Mouse (Mus musculus): ENCODE measurements around the gene Slc22a18. TPM values are rescaled to one million over a fixed set of nuclear protein-coding genes. Genes with fewer than 3 reads are reported as not detected.
"Not testable (repeated sequence)": the region's sequence is repeated elsewhere in the genome, so short reads cannot be mapped to it uniquely, and the experiment has no call there.

Slc22a18 gene
- total and polyA plus RNA-seq, 3 experiments, result 0.48 to 2.0 (median 0.76) TPM

- Histone ChIP-seq H3K79me2 (replicated peaks; ENCODE audit: control insufficient read depth, extremely low read depth, insufficient read depth, poor library complexity, severe bottlenecking) (peaks cover 45% of the 10 kb centered on the region), H3K9ac (ENCODE audit: insufficient read depth, low read depth) (no peak overlapping the region), H3K27me3 (replicated peaks) (no peaks in the 10 kb centered on the region), H3K4me3 (replicated peaks in 1 of 3; ENCODE audit: low read depth in 2 of 3, low read length in 2 of 3, poor library complexity in 1 of 3) (no peak overlapping the region), H3K9me3 (replicated peaks; ENCODE audit: low read length) (no peaks in the 10 kb centered on the region), H3K4me2 (ENCODE audit: insufficient read depth, low read depth, poor library complexity, severe bottlenecking) (no peak overlapping the region), H3K4me1 (ENCODE audit: control insufficient read depth in 1 of 2, insufficient read depth in 2 of 2) (no peaks in the 10 kb centered on the region), H3K27ac (ENCODE audit: insufficient read depth, low read depth) (no peak overlapping the region), H3K36me3 (replicated peaks in 1 of 2; ENCODE audit: control insufficient read depth in 1 of 2, insufficient read depth in 1 of 2, low read length in 1 of 2) (peaks cover 84 to 96% of the 10 kb centered on the region in 2 experiments)
- TF ChIP-seq ELF1 (IDR thresholded peaks at IDR 0.05; ENCODE audit: low read depth, low read length) (no peak), HCFC1 (IDR thresholded peaks at IDR 0.05; ENCODE audit: low read depth, low read length) (no peak), GABPA (IDR thresholded peaks at IDR 0.05; ENCODE audit: insufficient replicate concordance, low read depth, low read length) (no peak), POLR2AphosphoS2 (IDR thresholded peaks at IDR 0.05; ENCODE audit: low read depth, low read length) (no peak), RCOR1 (conservative IDR thresholded peaks at IDR 0.05; ENCODE audit: low read depth, low read length) (no peak), SMC3 (IDR thresholded peaks at IDR 0.05; ENCODE audit: low read depth, low read length) (no peak), MAZ (IDR thresholded peaks at IDR 0.05; ENCODE audit: low read depth, low read length) (no peak), CTCF (conservative IDR thresholded peaks at IDR 0.05 in 1 of 2, IDR thresholded peaks at IDR 0.05 in 1 of 2; ENCODE audit: low read depth in 2 of 2, low read length in 2 of 2) (no peak), MXI1 (IDR thresholded peaks at IDR 0.05; ENCODE audit: low read depth, low read length) (no peak), PAX5 (IDR thresholded peaks at IDR 0.05; ENCODE audit: low read length) (no peak), MAFK (IDR thresholded peaks at IDR 0.05; ENCODE audit: insufficient replicate concordance, low read length) (no peak)
- DNase-seq (ENCODE audit: extremely low read depth), result no peak
- dilution Hi-C loops (cut with MboI; ENCODE audit: extremely low pct_ligation_motif_present, extremely low pct_unique_long_range_greater_than_20kb, low sequenced_read_pairs), result no loop called here
- in situ Hi-C loops (cut with MboI; ENCODE audit: low pct_ligation_motif_present, low pct_unique_long_range_greater_than_20kb, low sequenced_read_pairs), result no loop called here
These were observed 62.7 kb downstream of the Slc22a18 start for GRCm38 (mm10) chr7:143536251-143536650.

- H3K9me3 ChIP-seq (replicated peaks; ENCODE audit: low read length); H3K27me3 ChIP-seq (replicated peaks): not testable (repeated sequence)
These were observed 64.7 kb downstream of the Slc22a18 start for GRCm38 (mm10) chr7:143538229-143538628.

GRCm38 (mm10) chr7:143538671-143539070 is 65.1 kb downstream of the Slc22a18 start:
- dilution Hi-C loops (cut with MboI; ENCODE audit: extremely low pct_ligation_motif_present, extremely low pct_unique_long_range_greater_than_20kb, low sequenced_read_pairs), result no loop called here
- TF ChIP-seq ZC3H11A (IDR thresholded peaks at IDR 0.05; ENCODE audit: low read depth, low read length), result no peak
- in situ Hi-C loops (cut with MboI; ENCODE audit: low pct_ligation_motif_present, low pct_unique_long_range_greater_than_20kb, low sequenced_read_pairs), result no loop called here
- no peak for DNase-seq (ENCODE audit: extremely low read depth)
- peaks cover 65% of the 10 kb centered on the region for H3K79me2 ChIP-seq (replicated peaks; ENCODE audit: control insufficient read depth, extremely low read depth, insufficient read depth, poor library complexity, severe bottlenecking)
- H3K4me2 ChIP-seq (ENCODE audit: insufficient read depth, low read depth, poor library complexity, severe bottlenecking), result no peak overlapping the region
- no peak overlapping the region for H3K4me3 ChIP-seq (replicated peaks in 1 of 3; ENCODE audit: low read depth in 2 of 3, low read length in 2 of 3, poor library complexity in 1 of 3)
- no peak overlapping the region for H3K27ac ChIP-seq (ENCODE audit: insufficient read depth, low read depth)
- H3K36me3 ChIP-seq (replicated peaks in 1 of 2; ENCODE audit: control insufficient read depth in 1 of 2, insufficient read depth in 1 of 2, low read length in 1 of 2), result peaks cover 67 to 95% of the 10 kb centered on the region in 2 experiments
- peaks cover 2 to 9% of the 10 kb centered on the region in 2 experiments; a peak in 3 of 4 replicates for H3K4me1 ChIP-seq (ENCODE audit: control insufficient read depth in 1 of 2, insufficient read depth in 2 of 2)
- no peaks in the 10 kb centered on the region for H3K27me3 ChIP-seq (replicated peaks)
- no peaks in the 10 kb centered on the region for H3K9me3 ChIP-seq (replicated peaks; ENCODE audit: low read length)
- H3K9ac ChIP-seq (ENCODE audit: insufficient read depth, low read depth), result no peak overlapping the region

More at GRCm38 (mm10) chr7:143538229-143538628, 64.7 kb downstream of the Slc22a18 start:
- H3K4me3 ChIP-seq (replicated peaks in 1 of 3; ENCODE audit: low read depth in 2 of 3, low read length in 2 of 3, poor library complexity in 1 of 3); dilution Hi-C loops (cut with MboI; ENCODE audit: extremely low pct_ligation_motif_present, extremely low pct_unique_long_range_greater_than_20kb, low sequenced_read_pairs); H3K9ac ChIP-seq (ENCODE audit: insufficient read depth, low read depth); H3K4me1 ChIP-seq (ENCODE audit: control insufficient read depth in 1 of 2, insufficient read depth in 2 of 2); H3K4me2 ChIP-seq (ENCODE audit: insufficient read depth, low read depth, poor library complexity, severe bottlenecking); DNase-seq (ENCODE audit: extremely low read depth); H3K27ac ChIP-seq (ENCODE audit: insufficient read depth, low read depth); in situ Hi-C loops (cut with MboI; ENCODE audit: low pct_ligation_motif_present, low pct_unique_long_range_greater_than_20kb, low sequenced_read_pairs): not testable (repeated sequence)
- Histone ChIP-seq H3K79me2 (replicated peaks; ENCODE audit: control insufficient read depth, extremely low read depth, insufficient read depth, poor library complexity, severe bottlenecking) (peaks cover 63% of the 10 kb centered on the region), H3K36me3 (replicated peaks in 1 of 2; ENCODE audit: control insufficient read depth in 1 of 2, insufficient read depth in 1 of 2, low read length in 1 of 2) (peaks cover 71 to 95% of the 10 kb centered on the region in 2 experiments)
